Mouse (Mus musculus) central nervous system, embryonic 14 days (tissue): ENCODE results near the gene Pcbp2. TPM values are rescaled to one million over a fixed set of nuclear protein-coding genes. Genes with fewer than 3 reads are reported as not detected.

Experiments
- polyA plus RNA-seq: library from polyadenylated mRNA; depleted of rRNA; stranded (reverse); fragments of >200 nt; gene quantifications from 2 replicates; pipeline ENCODE4 v1.2.3, GENCODE M21; 2012; rRNA removed

The Pcbp2 gene
- 555 and 600 TPM in 2 replicates for polyA plus RNA-seq

DNA sequence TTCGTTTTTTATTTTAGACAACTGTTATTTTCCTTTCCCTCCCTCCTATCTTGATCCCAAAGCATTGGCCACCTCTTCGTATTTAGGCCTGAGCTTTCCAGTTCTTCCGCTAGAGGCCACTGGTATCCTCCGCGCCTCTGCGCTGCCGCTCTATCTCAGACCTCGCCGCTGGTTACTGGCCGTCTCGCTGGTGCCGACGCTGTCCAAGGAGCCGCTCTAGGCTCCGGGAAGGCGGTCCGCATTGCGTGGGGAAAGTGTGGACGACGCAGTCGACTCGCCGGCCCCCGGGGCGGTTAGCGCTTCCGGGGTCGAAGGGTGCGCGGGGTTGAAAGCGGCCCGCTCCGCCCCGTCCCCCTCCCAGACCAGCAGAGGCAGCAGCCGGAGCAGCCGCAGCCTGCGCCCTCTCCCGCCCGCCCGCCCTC lies at the start of gene Pcbp2:
Gene Pcbp2 (plus strand): TSS at position 357 of the 422 bp plus-strand sequence.

DNA sequence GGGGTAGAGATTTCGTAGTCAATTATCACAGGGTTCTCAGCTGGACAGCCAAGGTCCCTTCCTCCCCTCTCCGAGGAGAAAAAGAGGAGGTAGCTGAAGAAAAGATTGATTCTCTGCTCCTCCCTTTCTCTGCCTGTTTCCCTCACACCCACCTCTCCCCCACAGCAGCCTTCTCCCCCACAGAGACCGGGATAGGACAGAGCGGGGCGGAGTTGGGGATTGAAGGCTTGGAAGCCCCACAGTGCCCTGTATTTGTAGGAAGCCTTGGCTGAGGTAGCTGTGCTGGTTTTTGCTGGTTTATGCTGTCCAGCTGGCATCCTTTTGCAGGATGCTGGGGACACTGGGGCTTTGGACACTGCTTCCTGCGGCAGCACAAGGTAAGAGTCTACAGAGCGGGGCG lies 25.2 kb upstream of the Pcbp2 start, which contains the start of gene Amhr2:
Gene Amhr2 (plus strand): TSS at position 222 of the 400 bp plus-strand sequence.

DNA sequence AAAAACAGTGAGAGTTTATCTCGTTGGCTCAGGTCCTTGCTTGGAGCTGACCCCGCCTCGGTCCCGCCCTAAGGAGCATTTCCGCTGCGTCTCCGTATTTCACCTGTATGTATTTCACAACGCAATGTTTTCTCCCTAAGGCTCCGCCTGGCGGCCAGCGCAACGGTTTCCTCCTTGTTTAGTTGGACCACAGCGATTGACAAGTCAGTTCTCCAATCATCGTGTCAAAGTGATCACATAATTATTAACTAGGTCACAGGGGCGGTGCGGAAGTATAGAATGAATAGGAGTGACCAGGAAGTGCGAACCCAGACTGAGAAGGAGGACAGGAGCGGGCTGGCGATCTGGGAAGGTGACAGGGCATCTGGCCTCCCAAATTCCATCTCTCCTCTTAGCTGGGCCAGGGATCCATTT lies 11.4 kb upstream of the Pcbp2 start, which contains the start of gene Prr13:
Gene Prr13 (plus strand): TSS at position 125 of the 414 bp plus-strand sequence.

DNA sequence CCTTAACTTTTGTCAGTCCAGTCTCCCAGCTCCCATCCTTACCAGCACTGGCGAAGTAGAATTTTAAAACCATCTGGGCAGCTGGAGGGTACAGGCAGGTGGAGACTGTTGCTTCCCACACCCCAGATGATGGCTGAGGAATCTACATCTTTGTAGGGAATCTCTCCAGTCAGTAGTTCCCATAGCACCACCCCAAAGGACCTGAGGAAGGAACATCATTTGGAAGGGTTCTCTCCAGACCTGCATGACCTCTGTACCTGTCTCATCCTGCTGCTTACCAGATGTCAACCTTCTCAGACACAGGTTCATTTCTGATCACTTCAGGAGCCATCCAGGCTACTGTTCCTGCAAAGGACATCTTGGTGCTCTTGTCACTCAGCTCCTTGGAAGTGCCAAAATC lies 33.1 kb downstream of the Pcbp2 start, which contains the start of gene Gm10337:
Gene Gm10337 (plus strand): TSS at position 276 of the 400 bp plus-strand sequence.

DNA sequence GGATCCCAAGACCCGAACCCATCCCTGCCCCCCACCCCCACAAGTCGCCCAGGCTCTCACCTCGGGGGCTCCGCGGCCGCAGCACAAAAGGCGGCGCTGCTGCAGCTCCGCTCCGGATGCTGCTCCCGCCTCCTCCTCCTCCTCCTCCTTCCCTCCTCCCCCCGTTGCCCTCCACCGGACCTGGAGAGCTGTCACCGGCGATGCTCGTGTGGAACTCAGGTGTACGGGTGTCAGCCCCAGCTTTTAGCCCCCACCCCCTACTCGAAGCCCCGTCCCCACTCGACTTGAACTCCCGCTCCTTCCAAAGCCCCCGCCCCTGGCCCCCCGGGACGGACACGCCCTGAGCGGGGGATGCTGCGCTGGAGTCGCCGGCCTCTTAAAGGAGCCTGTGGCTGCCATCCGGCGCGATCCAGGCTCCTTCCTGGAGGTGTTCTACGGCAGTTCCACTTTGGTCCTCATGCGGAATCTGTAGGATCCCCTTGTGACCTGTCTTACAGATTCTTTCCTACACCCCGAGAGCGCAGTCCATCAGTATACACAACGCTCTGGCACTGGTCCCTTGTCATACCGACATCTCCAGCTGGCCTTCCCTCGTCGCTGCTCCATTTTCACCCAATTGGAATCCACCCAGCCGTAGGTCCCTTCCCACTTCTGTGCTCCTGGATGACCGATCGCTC lies 46.5 kb downstream of the Pcbp2 start, which contains the start of gene Map3k12:
Gene Map3k12 (minus strand): TSS at position 337 of the 677 bp plus-strand sequence.

DNA sequence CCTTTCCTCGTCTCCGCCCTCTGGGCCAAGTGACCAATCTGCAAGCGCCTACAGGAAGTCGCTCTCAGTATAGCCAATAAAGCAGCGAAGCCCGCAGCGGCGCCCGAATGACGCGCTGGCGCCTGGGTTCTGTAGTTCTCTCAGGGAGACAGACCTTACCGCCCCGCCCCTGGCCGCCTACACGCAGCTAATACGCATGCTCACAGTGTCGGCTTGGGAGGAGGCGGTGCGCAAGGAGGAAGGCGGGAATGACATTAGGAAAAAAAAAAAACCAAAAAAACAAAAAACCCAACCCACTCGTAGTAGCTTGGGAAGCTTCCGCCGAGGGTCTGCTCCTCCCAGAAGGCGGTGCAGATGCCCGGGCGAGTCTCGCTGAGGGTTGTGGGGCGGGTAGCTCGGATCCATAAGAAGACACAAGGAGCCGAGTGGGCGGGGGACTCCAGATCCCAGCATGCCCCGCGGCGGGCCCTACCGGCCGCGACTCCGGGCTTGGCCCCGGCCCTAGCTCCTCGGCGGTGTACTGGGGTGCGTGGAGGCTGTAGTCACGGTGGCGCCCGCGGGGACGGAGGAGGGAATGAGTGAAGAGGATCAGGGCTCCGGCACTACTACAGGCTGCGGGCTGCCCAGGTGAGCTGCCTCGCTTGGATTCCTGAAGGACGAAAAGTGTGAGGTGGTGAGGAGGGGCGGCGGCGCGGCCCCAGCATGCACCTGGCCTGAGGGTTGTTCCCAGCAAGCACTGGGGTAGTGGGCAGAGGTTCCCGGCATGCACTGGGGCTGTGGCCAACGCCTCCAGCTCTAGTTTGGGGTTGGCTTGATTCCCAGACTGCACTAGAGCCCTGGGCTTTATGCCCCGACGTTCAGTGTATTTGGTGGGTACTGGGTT lies 47.9 kb downstream of the Pcbp2 start, which contains the start of gene Tarbp2:
Gene Tarbp2 (plus strand): TSS at position 217 of the 883 bp plus-strand sequence.

DNA sequence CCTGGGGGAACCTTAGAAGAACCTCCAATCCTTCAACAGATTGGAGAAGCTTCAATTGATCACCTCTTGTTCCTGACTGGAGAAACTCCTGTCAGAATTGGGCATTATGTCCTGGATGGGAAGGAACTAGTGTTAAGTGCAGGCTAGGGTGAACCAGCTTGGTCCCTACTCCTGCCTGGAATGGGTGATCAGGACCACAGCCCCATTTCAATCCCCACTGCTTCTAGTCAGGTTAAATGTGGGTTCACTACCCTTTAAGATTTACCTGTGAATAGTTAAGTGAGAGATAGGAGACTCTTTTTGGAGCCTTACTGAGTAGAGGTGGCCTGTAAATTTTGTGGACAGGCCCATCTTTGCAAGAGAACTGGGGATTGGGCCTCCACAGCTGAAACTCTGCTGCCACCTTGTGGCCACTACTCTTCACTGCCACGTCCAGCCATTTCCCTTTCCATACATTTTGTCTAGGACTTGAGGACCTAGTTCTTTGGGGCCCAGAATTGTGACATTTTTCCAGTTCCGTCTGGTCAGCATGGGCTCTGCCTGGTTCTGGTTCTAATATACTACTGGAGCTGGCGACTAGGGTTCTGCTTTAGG lies 54.6 kb downstream of the Pcbp2 start, which contains the start of gene Npff:
Gene Npff (minus strand): TSS at position 51 of the 594 bp plus-strand sequence.

Other genes starting within 250 kb of the Pcbp2 start
- 0.44 and 1.0 TPM in 2 replicates for gene Itgb7, start 238.6 kb upstream of the Pcbp2 start, polyA plus RNA-seq
- 10.4 and 29.3 TPM in 2 replicates for gene Rarg, start 213.0 kb upstream of the Pcbp2 start, polyA plus RNA-seq
- 0.32 and 0.73 TPM in 2 replicates for gene Gm9918, start 200.0 kb upstream of the Pcbp2 start, polyA plus RNA-seq
- gene Mfsd5, start 191.1 kb upstream of the Pcbp2 start, polyA plus RNA-seq = 39.0 and 40.3 TPM in 2 replicates
- 16.3 and 17.7 TPM in 2 replicates for gene Espl1, start 174.3 kb upstream of the Pcbp2 start, polyA plus RNA-seq
- gene Pfdn5, start 144.4 kb upstream of the Pcbp2 start, polyA plus RNA-seq = 418 and 443 TPM in 2 replicates
- 116 and 117 TPM in 2 replicates for gene Myg1, start 138.8 kb upstream of the Pcbp2 start, polyA plus RNA-seq
- gene Aaas, start 119.8 kb upstream of the Pcbp2 start, polyA plus RNA-seq = 49.4 and 50.3 TPM in 2 replicates
- gene Sp7, start 103.4 kb upstream of the Pcbp2 start, polyA plus RNA-seq = 4.1 and 7.9 TPM in 2 replicates
- 21.8 TPM in 2 replicates for gene Sp1, start 64.4 kb upstream of the Pcbp2 start, polyA plus RNA-seq
- gene Amhr2, start 25.2 kb upstream of the Pcbp2 start, polyA plus RNA-seq = 0.58 and 0.82 TPM in 2 replicates
- 98.8 and 101 TPM in 2 replicates for gene Prr13, start 11.5 kb upstream of the Pcbp2 start, polyA plus RNA-seq
- gene Gm10337, start 33.2 kb downstream of the Pcbp2 start, polyA plus RNA-seq = not detected in 2 replicates
- 69.0 and 72.9 TPM in 2 replicates for gene Map3k12, start 46.5 kb downstream of the Pcbp2 start, polyA plus RNA-seq
- gene Tarbp2, start 47.7 kb downstream of the Pcbp2 start, polyA plus RNA-seq = 146 TPM in 2 replicates
- gene Npff, start 54.4 kb downstream of the Pcbp2 start, polyA plus RNA-seq = 7.6 and 8.6 TPM in 2 replicates
- 0.09 TPM in 1 of 2 replicates, not detected in the other for gene Gm28047, start 154.5 kb downstream of the Pcbp2 start, polyA plus RNA-seq
- gene Atf7, start 154.9 kb downstream of the Pcbp2 start, polyA plus RNA-seq = 44.6 and 60.1 TPM in 2 replicates
- gene Atp5g2, start 201.8 kb downstream of the Pcbp2 start, polyA plus RNA-seq = 497 and 578 TPM in 2 replicates